Mouse (Mus musculus) lung, adult 2 months (tissue): ENCODE data around the gene Dnah11.

Experiments
- CTCF ChIP-seq: fragments of 200-500 bp; IDR thresholded peaks from 2 replicates; pipeline ENCODE4 v1.5.1; 2011; ENCODE audit warnings: mild to moderate bottlenecking, low read length, control low read depth; ENCODE audit not compliant: insufficient read depth
- POLR2A ChIP-seq: fragments of 200-500 bp; IDR thresholded peaks from 2 replicates; pipeline ENCODE4 v1.6.1; 2011; ENCODE audit warnings: low read depth, mild to moderate bottlenecking, control low read depth, low read length, borderline replicate concordance; ENCODE audit errors: extremely low read depth

DNA sequence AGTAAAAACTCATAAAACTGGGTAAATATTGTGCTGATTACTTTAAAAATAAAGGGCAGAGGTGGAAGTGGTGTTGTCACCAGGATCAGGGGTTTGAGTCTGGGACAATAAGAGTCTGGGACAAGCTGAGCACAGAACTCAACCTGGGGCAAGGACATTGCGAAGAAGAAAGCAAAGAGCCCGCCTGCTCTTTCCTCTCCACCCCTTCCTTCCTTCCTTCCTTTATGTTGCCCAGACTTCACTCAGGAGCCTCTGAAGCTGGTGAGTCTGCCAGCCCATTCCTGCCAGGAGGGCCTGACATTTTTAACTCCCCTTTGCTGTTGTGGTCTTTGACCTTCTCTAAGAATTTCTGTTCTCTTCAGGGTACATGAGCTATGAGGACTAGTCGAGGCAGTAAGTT, 86.9 kb downstream of the Dnah11 start:
- TF ChIP-seq POLR2A (no peak), CTCF (no peak)
